Mouse (Mus musculus) hindbrain, embryonic 11.5 days (tissue): ENCODE measurements around the gene Gigyf2. TPM values are rescaled to one million over a fixed set of nuclear protein-coding genes. Genes with fewer than 3 reads are reported as not detected.
A peak's percentile ranks its signal among the peaks of the same experiment; 100 is the strongest.

Experiments used
- ATAC-seq: fragments of 200-750 bp; cut with Nextera tagmentation; 2 replicates; pipeline ENCODE4 v1.8.0; 2017; ENCODE audit warnings: mild to moderate bottlenecking, moderate TSS enrichment, moderate library complexity; ENCODE audit not compliant: low FRiP score
- DNase-seq: peaks from one replicate; pipeline ENCODE4 v3.0.0-alpha.2; 2015; ENCODE audit warnings: low spot score
- H3K27ac ChIP-seq: fragments of 300-500 bp; sonication (generic); 2 replicates; pipeline ENCODE4 v1.5.1; 2014; ENCODE audit warnings: mild to moderate bottlenecking, low read depth, low read length
- H3K27me3 ChIP-seq: fragments of 300-500 bp; sonication (generic); 2 replicates; pipeline ENCODE4 v1.6.1; 2014; ENCODE audit warnings: mild to moderate bottlenecking, low read length, moderate library complexity, mixed read lengths; ENCODE audit not compliant: control insufficient read depth, insufficient read depth
- H3K36me3 ChIP-seq: fragments of 300-500 bp; sonication (generic); 2 replicates; pipeline ENCODE4 v1.6.1; 2014; ENCODE audit warnings: mild to moderate bottlenecking, low read length, moderate library complexity, mixed read lengths; ENCODE audit not compliant: control insufficient read depth, insufficient read depth
- H3K4me1 ChIP-seq: fragments of 300-500 bp; sonication (generic); replicated peaks from 2 replicates; pipeline ENCODE4 v1.6.1; 2014; ENCODE audit warnings: low read length, mixed read lengths; ENCODE audit not compliant: control insufficient read depth, insufficient read depth
- H3K4me2 ChIP-seq: fragments of 300-500 bp; sonication (generic); replicated peaks from 2 replicates; pipeline ENCODE4 v1.6.1; 2014; ENCODE audit warnings: mild to moderate bottlenecking, low read depth, low read length
- H3K4me3 ChIP-seq: fragments of 300-500 bp; sonication (generic); 2 replicates; pipeline ENCODE4 v1.5.1; 2014; ENCODE audit warnings: low read depth, low read length
- H3K9ac ChIP-seq: fragments of 300-500 bp; sonication (generic); 2 replicates; pipeline ENCODE4 v1.6.1; 2014; ENCODE audit warnings: low read depth, low read length
- H3K9me3 ChIP-seq: fragments of 300-500 bp; sonication (generic); 2 replicates; pipeline ENCODE4 v1.6.1; 2016; ENCODE audit warnings: low read length; ENCODE audit not compliant: control insufficient read depth
- WGBS: fragments of 180-500 bp; shearing (Covaris S2); extraction: QIAGEN DNeasy Blood & Tissue Kit; methylation state at CpG from one replicate; pipeline ENCODE4 v1.1.7; 2014; 5-methylcytosine and 5-hydroxymethylcytosine counted together
- polyA plus RNA-seq: library from polyadenylated mRNA; unstranded; fragments of >200 nt; fragmentation: Nextera tagmentation; extraction: Ambion mirVana; gene quantifications from 2 replicates; pipeline ENCODE4 v1.2.1, GENCODE M21; 2014

Gene Gigyf2
- polyA plus RNA-seq, 1 experiment from 2014 or later, result 68.2 TPM

GRCm38 (mm10) chr1:87313116-87313515, 13.7 kb upstream of the Gigyf2 start:
- Histone ChIP-seq H3K27ac (no peak overlapping the region), H3K27me3 (no peaks in the 10 kb centered on the region), H3K4me1 (no peaks in the 10 kb centered on the region), H3K4me2 (no peak overlapping the region), H3K36me3 (no peaks in the 10 kb centered on the region), H3K9me3 (no peaks in the 10 kb centered on the region), H3K4me3 (no peak overlapping the region), H3K9ac (no peak overlapping the region)
- ATAC-seq (no peak), DNase-seq (no peak)
- 93% methylated on average over 2 of the region's 2 CpGs for WGBS

GRCm38 (mm10) chr1:87313843-87314570, 12.8 kb upstream of the Gigyf2 start:
- H3K36me3 ChIP-seq, result no peaks in the 10 kb centered on the region
- H3K9me3 ChIP-seq, result no peaks in the 10 kb centered on the region
- H3K4me3 ChIP-seq, result no peak overlapping the region
- H3K4me1 ChIP-seq, result no peaks in the 10 kb centered on the region
- no peaks in the 10 kb centered on the region for H3K27me3 ChIP-seq
- DNase-seq (no peak), ATAC-seq (no peak)
- 86% methylated on average over 8 of the region's 8 CpGs for WGBS
- H3K9ac ChIP-seq, result no peak overlapping the region
- no peak overlapping the region for H3K4me2 ChIP-seq
- H3K27ac ChIP-seq, result no peak overlapping the region

- H3K27ac ChIP-seq, result no peak overlapping the region
- no peaks in the 10 kb centered on the region for H3K4me1 ChIP-seq
- no peaks in the 10 kb centered on the region for H3K9me3 ChIP-seq
- H3K27me3 ChIP-seq, result no peaks in the 10 kb centered on the region
- H3K9ac ChIP-seq, result no peak overlapping the region
- no peak for DNase-seq
- no peak overlapping the region for H3K4me2 ChIP-seq
- no peak overlapping the region for H3K4me3 ChIP-seq
- no peak for ATAC-seq
- no peaks in the 10 kb centered on the region for H3K36me3 ChIP-seq
- 93% methylated on average over 2 of the region's 2 CpGs for WGBS
Measured at GRCm38 (mm10) chr1:87315431-87315830, 11.4 kb upstream of the Gigyf2 start.

GRCm38 (mm10) chr1:87315894-87316293, 10.9 kb upstream of the Gigyf2 start:
- H3K36me3 ChIP-seq, result no peaks in the 10 kb centered on the region
- 83% methylated on average over 2 of the region's 2 CpGs for WGBS
- no peak overlapping the region for H3K9ac ChIP-seq
- no peak overlapping the region for H3K4me3 ChIP-seq
- DNase-seq (no peak), ATAC-seq (no peak)
- no peak overlapping the region for H3K27ac ChIP-seq
- no peaks in the 10 kb centered on the region for H3K27me3 ChIP-seq
- no peaks in the 10 kb centered on the region for H3K4me1 ChIP-seq
- H3K9me3 ChIP-seq, result peaks cover under 1% of the 10 kb centered on the region
- H3K4me2 ChIP-seq, result no peak overlapping the region

GRCm38 (mm10) chr1:87316672-87317071, 10.1 kb upstream of the Gigyf2 start:
- H3K9ac ChIP-seq, result no peak overlapping the region
- no peaks in the 10 kb centered on the region for H3K4me1 ChIP-seq
- 71% methylated on average over 3 of the region's 3 CpGs for WGBS
- H3K4me3 ChIP-seq, result no peak overlapping the region
- no peaks in the 10 kb centered on the region for H3K36me3 ChIP-seq
- H3K27me3 ChIP-seq, result no peaks in the 10 kb centered on the region
- peaks cover 4% of the 10 kb centered on the region for H3K9me3 ChIP-seq
- no peak overlapping the region for H3K4me2 ChIP-seq
- no peak for ATAC-seq
- no peak for DNase-seq
- no peak overlapping the region for H3K27ac ChIP-seq

GRCm38 (mm10) chr1:87321071-87321470, 5.7 kb upstream of the Gigyf2 start:
- Histone ChIP-seq H3K9me3 (peaks cover 4% of the 10 kb centered on the region), H3K27me3 (no peaks in the 10 kb centered on the region), H3K27ac (no peak overlapping the region), H3K4me3 (no peak overlapping the region), H3K4me1 (no peaks in the 10 kb centered on the region), H3K4me2 (no peak overlapping the region), H3K9ac (no peak overlapping the region), H3K36me3 (no peaks in the 10 kb centered on the region)
- DNase-seq (no peak), ATAC-seq (no peak)
- WGBS, result 11% methylated on average over 1 of the region's 1 CpGs

- Histone ChIP-seq H3K27me3 (no peaks in the 10 kb centered on the region), H3K4me1 (no peaks in the 10 kb centered on the region), H3K4me3 (no peak overlapping the region), H3K9me3 (peaks cover 4% of the 10 kb centered on the region), H3K27ac (no peak overlapping the region), H3K9ac (no peak overlapping the region), H3K4me2 (no peak overlapping the region), H3K36me3 (no peaks in the 10 kb centered on the region)
- 97% methylated on average over 3 of the region's 3 CpGs for WGBS
- ATAC-seq (no peak), DNase-seq (no peak)
Measured at GRCm38 (mm10) chr1:87322778-87323177, 4.0 kb upstream of the Gigyf2 start.

GRCm38 (mm10) chr1:87324649-87325048, 2.1 kb upstream of the Gigyf2 start:
- H3K4me2 ChIP-seq, result no peak overlapping the region
- H3K9ac ChIP-seq, result no peak overlapping the region
- H3K9me3 ChIP-seq, result peaks cover 4% of the 10 kb centered on the region
- ATAC-seq (no peak), DNase-seq (no peak)
- H3K4me3 ChIP-seq, result no peak overlapping the region
- no peaks in the 10 kb centered on the region for H3K36me3 ChIP-seq
- H3K4me1 ChIP-seq, result no peaks in the 10 kb centered on the region
- no peak overlapping the region for H3K27ac ChIP-seq
- no peaks in the 10 kb centered on the region for H3K27me3 ChIP-seq

- Histone ChIP-seq H3K36me3 (no peaks in the 10 kb centered on the region), H3K4me1 (no peaks in the 10 kb centered on the region), H3K27me3 (no peaks in the 10 kb centered on the region), H3K4me3 (peak overlapping the region; percentile 93), H3K4me2 (peak overlapping the region; percentile 43), H3K9ac (peak overlapping the region; percentile 92), H3K9me3 (no peaks in the 10 kb centered on the region), H3K27ac (peak overlapping the region; percentile 89)
- under 1% methylated on average over 30 of the region's 53 CpGs for WGBS
- ATAC-seq (peak; percentile 91), DNase-seq (peak; percentile 71)
Measured at GRCm38 (mm10) chr1:87327165-87327861, 515 bp downstream of the Gigyf2 start.
